Mouse (Mus musculus) spleen, adult 18-20 months (tissue): ENCODE results near the gene Klrb1b.
"Not testable (repeated sequence)": the region's sequence is repeated elsewhere in the genome, so short reads cannot be mapped to it uniquely, and the experiment has no call there.

Experiments
- DNase-seq, 2 experiments: peaks; one replicate each; pipeline ENCODE4 v3.0.0; 2022; ENCODE audit warnings: mixed read lengths in 2 of 2

Gene Klrb1b

GRCm38 (mm10) chr6:128840669-128841068, 14.5 kb upstream of the Klrb1b start:
- DNase-seq: not testable (repeated sequence)

GRCm38 (mm10) chr6:128839921-128840320, 13.8 kb upstream of the Klrb1b start:
- DNase-seq: no peak

GRCm38 (mm10) chr6:128839266-128839771, 13.2 kb upstream of the Klrb1b start:
- DNase-seq: peak; percentile 82 to 91

GRCm38 (mm10) chr6:128838342-128839265, 12.5 kb upstream of the Klrb1b start:
- peak; percentile 76 to 84 for DNase-seq

- no peak for DNase-seq
Observed at GRCm38 (mm10) chr6:128837454-128838341, 11.6 kb upstream of the Klrb1b start.

- no peak for DNase-seq
Observed at GRCm38 (mm10) chr6:128836955-128837334, 10.8 kb upstream of the Klrb1b start.

- no peak for DNase-seq
Observed at GRCm38 (mm10) chr6:128836191-128836954, 10.2 kb upstream of the Klrb1b start.

- no peak for DNase-seq
Observed at GRCm38 (mm10) chr6:128835571-128835970, 9.4 kb upstream of the Klrb1b start.

GRCm38 (mm10) chr6:128833046-128833445, 6.9 kb upstream of the Klrb1b start:
- DNase-seq: no peak

GRCm38 (mm10) chr6:128829837-128830236, 3.7 kb upstream of the Klrb1b start:
- DNase-seq: no peak

GRCm38 (mm10) chr6:128826781-128827180, 650 bp upstream of the Klrb1b start:
- DNase-seq: no peak

- no peak for DNase-seq
Observed at GRCm38 (mm10) chr6:128818083-128818802, 7.9 kb downstream of the Klrb1b start.

GRCm38 (mm10) chr6:128808532-128808931, 17.6 kb downstream of the Klrb1b start:
- peak in 1 of 2 experiments; percentile 43 for DNase-seq

GRCm38 (mm10) chr6:128807021-128807420, 19.1 kb downstream of the Klrb1b start:
- DNase-seq: no peak

GRCm38 (mm10) chr6:128804823-128805640, 21.1 kb downstream of the Klrb1b start:
- DNase-seq: peak; percentile 36 to 71

GRCm38 (mm10) chr6:128802999-128803857, 22.9 kb downstream of the Klrb1b start:
- peak; percentile 88 to 89 for DNase-seq

GRCm38 (mm10) chr6:128802557-128802956, 23.6 kb downstream of the Klrb1b start:
- DNase-seq: no peak

GRCm38 (mm10) chr6:128800696-128801095, 25.4 kb downstream of the Klrb1b start:
- not testable (repeated sequence) for DNase-seq

- DNase-seq: no peak
Observed at GRCm38 (mm10) chr6:128799896-128800270, 26.2 kb downstream of the Klrb1b start.
